Mouse (Mus musculus) urinary bladder, postnatal 25 days (tissue): ENCODE results near the gene Gm27029.
"Not testable (repeated sequence)": the region's sequence is repeated elsewhere in the genome, so short reads cannot be mapped to it uniquely, and the experiment has no call there.

Source experiments
- DNase-seq: peaks from one replicate; pipeline ENCODE4 v3.0.0; 2022; ENCODE audit warnings: low spot score

Gm27029 gene

DNA sequence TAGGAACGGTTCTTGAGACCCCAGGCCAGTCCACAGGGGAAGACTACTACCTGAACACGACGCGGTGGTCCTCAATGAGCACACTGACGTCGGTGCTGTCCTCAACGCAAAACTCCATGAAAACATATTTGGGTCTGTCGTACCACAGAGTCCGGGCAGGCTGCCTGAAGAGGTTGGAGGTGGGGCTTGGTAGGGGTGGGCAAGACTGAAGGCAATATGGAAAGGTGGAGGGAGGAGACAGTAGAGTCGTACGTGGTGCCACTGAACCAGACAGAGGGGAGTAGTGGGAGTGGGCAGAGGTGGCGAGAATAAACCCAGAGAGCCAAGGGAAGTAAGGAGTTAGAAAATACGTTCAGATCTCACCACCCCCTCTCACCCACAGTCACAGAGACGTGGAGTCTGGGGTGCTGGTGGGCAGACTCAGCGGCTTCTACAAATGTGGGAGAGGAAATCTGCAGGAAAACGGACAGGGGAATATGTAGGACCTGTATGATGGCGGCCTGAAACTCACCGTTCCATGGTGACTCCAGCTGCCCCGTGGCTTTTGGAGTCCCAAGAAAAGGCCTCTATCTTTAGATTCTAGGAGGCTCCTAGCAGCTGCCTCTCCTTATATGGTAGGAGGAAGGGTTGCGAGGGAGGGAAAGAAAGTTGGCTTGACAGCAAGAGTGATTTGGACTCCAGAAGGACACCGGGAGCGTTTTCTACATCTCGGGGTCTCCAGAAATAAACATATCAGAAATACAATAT lies at the start of gene Gm27029:
Gene Gm27029, minus strand, starts transcription at position 692 of the 747 bp plus-strand sequence.
- DNase-seq: no peak

DNA sequence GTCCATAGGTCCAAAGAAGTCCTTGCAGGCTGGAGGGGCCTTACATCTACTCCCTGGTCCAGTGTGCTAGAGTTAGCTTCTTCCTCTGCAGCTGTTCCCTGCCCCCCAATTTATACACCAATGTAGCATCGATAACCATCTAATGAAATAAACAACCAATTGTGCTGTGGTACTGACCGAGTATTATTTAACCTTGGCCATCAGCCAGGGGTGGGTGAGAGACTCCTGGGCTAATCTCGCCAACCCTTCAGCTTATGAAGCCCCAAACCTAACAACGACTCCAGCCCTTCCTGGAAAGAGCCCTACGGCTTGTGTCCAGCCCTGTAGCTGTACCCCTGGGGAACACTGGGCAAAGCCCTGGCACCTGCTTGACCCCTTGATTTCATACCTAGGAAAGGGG lies 49.7 kb upstream of the Gm27029 start:
- DNase-seq: no peak

DNA sequence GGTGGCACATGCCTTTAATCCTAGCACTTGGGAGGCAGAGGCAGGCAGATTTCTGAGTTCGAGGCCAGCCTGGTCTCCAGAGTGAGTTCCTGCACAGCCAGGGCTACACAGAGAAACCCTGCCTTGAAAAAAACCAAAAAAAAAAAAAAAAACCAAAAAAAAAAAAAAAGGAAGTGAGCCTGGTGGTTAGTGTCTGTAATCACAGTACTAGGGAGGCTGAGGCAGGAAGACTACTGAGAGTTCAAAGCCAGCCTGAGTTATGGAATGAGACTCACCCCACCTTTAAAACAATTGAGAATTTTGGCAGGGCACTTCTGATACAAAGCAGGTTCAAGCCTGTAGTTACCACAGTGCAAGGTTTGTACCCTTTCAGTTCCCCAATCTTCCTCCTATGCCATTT lies 49.1 kb upstream of the Gm27029 start:
- not testable (repeated sequence) for DNase-seq

DNA sequence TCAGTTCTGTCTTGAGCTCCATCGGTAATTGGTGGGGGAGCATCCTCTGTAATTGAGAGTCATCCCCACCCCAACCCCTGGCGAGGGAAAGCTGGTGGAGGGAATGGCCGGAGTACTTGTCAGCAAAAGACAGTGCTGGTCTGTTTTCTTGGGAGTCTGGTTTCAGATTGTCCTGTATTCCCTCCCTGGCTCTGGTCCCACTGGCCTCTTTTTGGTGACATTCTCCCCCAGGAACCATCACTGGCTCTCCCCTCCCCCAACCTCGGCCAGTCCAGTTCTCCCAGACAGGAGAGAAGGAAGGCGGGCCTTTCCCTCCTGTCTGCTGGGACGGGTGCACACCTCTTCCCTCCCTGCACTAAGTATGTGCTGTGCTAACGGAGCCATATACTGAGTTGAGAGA lies 47.7 kb upstream of the Gm27029 start:
- no peak for DNase-seq

DNA sequence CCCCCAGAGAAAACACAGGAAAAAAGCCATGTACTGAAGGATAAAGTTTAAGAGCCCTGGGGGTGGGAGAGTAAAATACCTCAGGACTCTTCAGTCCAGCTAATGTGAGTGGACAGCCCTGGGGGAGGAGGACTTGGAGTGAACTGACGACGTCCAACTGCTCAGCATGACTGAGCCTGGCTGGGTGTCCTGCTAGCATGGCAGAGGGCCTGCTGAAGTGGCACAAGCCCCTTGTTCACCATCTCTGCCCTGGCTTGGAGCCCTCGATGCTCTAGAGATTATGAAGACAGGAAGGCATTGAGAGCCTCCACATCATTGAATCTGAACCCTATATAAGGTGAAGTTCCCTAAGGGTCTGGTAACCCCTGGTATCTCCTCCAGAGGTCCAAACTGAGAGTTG lies 47.3 kb upstream of the Gm27029 start:
- no peak for DNase-seq

DNA sequence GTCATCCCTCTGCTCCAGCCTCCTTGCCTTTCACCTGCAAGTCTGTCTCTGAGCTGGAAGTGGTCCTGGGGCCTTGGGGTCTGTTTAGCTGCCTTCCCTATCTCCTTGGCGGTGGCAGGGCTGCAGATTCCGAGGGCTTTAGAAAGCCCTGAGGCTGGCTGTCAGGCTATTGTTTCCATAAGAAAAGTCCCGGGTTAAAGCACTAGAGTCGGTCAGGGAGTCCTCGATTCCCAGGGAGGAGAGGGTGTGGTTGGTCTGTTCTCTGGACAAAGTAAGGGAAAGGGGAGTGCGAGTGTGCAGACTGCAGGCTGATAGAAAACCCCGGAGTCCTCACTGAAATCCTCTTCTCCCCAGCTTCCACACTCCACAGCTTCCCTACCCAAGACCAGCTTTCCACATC lies 45.6 kb upstream of the Gm27029 start:
- DNase-seq: no peak

DNA sequence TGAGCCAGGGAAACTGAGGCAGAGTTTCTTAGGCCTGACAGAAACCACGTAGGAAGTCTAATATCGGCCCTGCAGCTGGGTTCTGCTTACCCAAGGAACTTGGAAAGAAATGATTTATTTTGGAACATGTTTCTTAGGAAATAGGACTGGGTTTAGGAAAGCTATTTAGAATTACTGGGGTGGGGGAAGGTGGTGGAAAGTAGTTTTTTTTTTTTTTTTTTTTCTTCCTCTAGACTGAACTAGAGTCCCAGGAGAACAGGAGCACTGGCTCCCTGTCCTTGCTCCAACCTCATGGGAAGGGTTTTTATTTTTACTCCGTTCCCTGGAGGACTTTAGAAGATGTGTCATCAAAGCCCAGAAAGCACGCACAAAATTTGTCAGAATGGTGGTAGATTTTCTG lies 44.6 kb upstream of the Gm27029 start:
- DNase-seq: no peak

DNA sequence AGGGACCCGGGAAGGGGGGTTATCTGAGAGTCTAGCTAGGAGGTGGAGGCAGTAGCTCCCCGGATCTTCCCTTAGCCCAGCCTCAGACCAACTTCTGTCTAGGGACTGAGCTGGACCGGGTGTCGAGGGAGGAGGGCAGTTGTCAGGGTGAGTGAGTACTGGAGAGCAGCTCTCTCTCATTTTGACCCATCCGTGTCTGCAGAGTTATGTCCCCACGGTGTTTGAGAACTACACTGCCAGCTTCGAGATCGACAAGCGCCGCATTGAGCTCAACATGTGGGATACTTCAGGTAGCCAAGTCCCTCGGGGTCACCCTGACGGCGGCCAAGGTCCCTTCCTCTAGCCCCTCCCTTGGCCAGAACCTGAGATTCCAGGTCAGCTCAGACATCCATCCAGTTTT lies 44.1 kb upstream of the Gm27029 start:
- DNase-seq: no peak

DNA sequence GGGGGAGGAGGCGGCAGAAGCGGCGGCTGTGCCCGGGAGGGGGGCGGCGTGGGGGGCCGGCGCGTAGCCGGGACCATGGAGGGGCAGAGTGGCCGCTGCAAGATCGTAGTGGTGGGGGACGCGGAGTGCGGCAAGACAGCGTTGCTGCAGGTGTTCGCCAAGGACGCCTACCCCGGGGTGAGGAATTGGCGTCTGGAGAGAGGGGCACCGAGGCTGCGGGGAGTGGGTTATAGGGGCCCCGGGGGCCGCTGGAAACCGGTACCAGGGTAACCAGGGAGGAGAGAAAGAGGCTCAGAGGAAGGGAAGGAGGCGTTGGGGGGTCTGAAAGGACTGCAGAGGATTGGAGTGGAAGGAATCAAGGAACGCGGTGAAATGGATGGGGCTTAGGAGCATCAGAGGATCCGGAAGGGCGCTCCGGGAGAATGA lies 43.7 kb upstream of the Gm27029 start:
- DNase-seq: no peak

DNA sequence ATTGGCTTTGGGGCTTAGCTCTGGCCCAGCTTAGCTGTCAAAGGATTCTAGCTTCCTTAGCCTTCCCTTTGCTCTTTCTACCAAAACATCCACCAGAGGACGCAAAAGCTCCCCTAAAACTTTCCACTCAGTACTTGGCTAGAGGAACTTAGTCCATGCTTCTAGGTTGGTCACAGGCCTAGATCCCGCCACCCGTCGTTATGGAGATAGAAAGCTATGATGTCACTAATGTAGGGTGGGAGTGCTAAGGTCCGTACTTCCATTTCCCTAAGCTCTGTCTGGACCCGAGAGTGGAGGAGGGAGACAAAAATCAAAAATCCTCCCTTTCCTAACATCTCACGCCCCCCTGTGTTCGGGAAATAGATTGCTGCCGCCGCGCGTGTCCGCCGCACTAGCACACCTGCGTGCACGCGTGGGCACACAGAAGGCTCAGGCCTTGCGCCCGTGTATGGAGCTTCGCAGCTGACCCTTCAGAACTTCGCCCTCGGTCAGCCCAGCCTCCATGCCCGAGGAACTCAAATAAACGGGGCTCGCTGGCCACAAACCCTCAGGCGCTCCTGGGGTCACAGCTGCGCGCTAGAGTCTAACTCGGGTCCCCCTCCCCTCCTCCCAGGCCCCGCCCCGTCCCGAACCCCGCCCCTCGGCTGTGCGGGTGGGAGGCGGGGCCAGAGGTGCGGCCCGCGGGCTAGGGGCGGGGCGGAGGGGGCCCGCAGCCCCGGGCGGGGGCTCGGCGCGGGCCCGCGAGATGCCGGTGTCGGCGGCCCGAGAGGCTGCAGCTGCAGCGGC lies 43.1 kb upstream of the Gm27029 start:
- DNase-seq: peak; percentile 61

DNA sequence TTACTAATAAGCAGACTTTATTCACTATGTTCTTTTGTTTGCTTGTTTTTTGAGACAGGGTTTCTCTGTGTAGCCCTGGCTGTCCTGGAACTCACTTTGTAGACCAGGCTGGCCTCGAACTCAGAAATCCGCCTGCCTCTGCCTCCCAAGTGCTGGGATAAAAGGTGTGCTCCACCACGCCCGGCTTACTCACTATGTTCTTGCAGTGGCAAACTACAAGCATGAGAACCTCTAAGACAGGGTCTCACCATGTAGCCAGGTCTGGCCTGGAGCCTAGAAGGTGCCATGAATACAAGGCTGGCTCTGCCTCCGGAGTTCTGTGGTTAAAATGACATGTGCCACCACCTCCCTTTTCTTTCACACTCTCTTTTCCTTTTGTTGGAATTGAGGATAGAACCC lies 42.0 kb upstream of the Gm27029 start:
- not testable (repeated sequence) for DNase-seq

DNA sequence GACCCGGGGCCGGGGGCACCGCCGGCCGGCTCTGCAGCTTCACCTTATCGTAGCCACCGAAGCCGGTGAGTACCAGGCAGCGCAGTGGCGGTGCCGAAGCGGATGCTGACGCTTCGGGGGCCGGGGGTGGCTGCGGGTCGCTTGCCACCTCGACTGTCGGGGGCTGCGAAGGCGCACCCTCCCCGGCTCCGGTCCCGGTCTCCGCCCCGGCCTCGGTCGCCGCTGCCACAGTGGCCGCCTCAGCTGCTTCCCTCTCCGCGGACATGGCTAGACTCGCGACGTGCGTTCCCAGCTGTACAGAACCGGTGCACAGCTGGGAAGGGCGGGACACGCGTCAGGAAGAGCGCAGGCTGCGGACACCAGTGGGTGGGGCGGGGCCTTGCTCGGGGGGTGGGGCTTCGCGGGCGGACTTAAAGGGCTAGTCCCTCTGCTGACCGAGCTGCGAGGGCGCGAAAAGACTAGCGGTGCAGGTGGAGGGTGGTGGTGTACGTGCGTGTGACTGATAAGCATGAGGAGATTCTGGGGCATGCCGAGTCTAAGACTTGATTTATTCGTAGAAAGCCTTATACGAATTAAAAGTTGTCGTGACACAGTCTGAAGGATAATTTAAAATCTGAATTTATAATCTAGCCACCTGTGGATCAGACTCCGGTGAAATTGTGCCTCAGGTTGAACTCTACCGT lies 41.4 kb upstream of the Gm27029 start, which contains the start of gene Vat1:
Gene Vat1, minus strand, starts transcription at position 362 of the 683 bp plus-strand sequence.
- peak; percentile 72 for DNase-seq

DNA sequence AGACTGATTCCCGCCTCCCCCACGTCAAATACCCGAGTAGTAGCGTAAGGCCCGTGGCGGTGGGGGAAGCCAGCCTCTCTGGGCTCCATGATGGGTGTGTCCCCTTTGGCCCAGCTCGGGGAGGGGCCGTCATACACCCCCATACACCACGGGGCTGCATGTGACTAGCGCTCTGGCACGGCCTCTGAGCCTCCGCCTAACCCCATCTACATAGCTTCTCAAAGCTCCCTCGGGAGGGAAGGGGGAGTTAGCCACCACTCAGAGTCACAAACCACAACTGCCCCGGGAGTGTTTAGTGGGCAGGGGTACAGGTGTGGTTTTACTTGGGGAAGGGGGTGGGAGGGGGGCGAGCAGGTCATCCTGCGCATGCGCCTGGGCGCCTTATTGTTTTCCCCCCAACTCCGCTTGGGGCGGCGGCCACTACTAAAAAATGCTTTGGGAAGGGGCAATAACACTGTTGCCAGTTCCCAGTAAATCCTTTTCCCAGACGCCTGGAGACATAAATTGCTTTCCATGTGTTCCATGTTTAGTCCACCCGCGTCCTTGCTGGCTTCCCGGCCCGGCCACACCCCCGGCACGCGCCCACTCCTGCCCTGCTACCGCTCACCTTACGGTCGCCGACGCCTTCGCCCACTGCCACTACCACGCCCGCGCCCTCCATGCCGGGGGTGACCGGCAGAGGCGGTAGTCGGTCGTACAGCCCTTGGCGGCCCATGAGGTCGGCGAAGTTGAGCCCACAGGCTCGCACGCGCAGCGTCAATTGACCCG lies 40.7 kb upstream of the Gm27029 start:
- peak; percentile 70 for DNase-seq

DNA sequence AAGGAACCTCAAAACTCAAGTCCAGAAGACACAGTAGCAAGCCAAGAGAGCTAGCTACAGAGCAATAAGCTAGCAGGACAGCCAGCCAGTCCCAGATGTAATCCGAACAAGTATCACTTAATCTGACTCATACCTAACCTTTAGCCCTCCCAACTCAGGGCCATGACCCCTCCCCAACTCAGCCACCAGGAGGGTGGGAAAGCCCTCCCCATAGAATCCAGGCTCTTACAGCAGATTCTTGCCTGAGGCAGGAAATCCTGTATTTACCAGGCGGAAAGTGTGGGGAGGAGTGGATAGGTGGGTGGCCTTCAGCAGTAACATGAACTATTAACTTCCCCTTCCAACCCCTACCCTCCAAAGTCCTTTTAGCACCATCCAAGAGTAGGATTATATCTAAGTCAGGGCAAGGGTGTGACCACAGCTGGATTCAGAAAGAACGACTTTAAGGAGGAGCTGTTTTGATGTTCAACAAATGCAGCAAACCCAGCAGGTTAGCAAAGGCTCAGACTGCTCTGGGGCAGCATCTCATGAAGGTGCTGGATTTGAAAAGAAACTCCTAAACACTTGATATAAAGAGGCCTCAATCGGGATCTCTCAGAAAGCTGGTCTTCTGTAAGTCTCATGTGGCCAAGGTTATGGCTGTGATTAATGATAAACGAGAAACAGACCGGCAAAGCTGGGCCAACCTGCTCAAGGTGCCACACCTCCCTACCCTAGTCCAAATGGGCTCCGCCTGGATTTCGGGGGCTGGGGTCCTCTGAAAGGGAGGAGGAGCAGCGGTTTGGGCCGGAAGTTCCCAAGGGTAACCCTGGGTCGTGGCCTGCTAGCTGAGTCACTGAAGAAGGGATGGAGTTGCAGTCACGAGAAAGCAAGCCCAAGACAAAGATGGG lies 39.9 kb upstream of the Gm27029 start, which contains the start of gene Rnd2:
Gene Rnd2, plus strand, starts transcription at position 789 of the 890 bp plus-strand sequence.
- peak; percentile 62 for DNase-seq

DNA sequence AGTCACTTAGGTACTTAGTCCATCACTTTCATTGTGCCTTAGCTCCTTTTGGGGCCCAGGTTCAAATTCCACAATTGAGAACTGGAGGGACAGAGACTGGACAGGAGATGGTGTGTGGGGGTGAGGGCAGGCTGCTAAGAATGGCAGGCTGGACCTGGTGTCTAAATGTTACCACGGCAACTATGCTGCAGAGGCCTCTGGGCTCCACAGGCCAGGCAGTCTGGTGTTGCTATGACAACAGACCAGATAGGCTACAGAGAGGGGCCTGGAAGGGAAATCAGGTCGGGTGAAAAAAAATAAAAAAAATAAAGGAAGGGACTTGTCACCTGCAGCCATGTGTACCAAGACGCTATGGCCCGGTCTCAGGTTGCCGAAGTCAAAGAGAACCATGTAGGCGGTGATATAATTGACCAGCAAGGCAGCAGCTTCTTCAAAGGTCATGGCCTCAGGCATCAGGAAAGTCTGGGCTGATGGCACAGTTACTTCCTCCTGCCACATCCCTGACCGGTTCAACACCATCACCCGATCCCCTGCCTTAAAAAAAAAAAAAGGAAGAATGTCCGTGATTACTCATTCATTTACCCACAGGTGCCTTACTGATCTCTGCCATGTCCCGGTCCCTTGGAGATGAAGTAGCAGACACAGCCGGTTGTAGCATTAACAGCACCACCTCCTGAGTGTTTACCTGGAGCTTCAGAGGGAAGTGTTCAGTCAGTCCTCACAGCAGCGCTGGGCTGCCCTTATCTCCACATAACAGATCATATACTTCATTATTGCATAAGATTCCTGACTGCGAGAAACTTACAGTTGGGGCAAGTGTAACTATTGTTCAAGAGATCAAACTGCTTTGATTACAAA lies 38.2 kb upstream of the Gm27029 start:
- no peak for DNase-seq

DNA sequence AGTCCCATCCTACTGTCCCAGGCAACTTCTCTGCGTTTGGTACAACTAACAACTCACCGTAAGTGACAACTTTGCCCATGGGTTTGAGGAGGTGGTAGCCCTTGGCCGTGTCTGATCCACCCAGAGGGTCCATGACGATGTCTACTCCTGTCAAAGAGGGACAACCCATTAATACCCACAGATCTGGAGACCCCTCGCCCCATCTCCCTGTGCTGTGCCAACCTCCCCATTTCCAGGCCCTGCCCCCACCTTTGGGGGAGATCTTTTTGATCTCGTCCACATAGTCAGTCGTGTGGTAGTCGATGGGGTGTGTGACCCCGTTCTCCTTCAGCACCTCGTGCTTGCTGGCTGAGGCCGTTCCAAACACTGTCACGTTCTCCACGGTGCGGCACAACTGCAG lies 37.5 kb upstream of the Gm27029 start:
- DNase-seq: no peak

DNA sequence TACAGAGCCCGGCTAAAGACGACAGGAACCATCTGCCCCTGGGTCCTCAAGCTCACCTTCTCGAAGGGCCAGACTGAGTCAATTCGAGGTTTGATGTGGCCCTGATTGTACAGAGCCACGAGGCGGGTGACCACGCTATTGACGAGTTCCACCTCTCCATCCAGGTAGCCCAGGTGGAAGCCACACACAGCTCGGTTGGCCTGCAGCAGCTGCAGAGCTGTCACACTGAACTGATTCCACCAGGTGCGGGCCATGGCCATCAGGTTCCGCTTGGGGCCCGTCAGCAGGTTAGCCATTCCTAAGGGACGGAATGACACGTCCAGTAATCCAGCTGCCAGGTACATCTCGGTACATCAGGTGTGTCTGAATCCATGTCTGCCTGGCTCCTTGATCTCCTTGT lies 35.7 kb upstream of the Gm27029 start:
- no peak for DNase-seq

DNA sequence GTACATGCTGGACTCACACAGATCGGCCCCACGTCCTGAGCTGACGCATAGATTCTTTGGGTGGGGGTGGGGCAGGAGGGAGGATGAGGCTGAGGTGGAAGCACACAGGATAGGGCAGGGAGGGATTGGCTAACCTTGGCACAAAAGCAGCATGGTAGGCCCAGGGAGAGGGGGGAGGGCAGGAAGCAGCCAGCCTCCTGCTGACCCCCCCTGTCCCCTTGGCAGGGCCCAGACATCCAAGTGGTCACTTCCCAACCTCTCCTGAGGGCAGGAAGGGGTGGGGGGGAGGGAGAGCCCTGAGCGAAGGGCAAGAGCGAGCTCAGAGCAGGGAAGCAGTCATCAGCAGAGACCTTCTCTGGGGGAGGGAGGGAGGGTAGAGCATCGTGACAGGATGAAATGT lies 35.1 kb upstream of the Gm27029 start:
- DNase-seq: no peak

DNA sequence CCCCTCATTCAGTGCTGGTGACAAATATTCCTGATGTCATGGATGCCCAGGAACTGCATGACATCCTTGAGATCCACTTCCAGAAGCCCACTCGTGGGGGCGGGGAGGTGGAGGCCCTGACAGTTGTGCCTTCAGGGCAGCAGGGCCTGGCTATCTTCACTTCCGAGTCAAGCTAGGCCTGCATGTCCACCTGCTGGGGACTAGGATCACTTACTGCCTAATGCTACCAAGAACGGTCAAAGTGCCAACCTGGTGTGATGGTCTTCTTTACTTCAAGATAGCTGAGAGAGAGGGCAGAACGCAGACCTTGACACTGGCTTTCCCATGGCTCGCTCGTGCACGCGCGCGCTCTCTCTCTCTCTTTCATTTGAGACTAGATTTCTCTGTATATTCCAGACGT lies 33.6 kb upstream of the Gm27029 start:
- DNase-seq: no peak

DNA sequence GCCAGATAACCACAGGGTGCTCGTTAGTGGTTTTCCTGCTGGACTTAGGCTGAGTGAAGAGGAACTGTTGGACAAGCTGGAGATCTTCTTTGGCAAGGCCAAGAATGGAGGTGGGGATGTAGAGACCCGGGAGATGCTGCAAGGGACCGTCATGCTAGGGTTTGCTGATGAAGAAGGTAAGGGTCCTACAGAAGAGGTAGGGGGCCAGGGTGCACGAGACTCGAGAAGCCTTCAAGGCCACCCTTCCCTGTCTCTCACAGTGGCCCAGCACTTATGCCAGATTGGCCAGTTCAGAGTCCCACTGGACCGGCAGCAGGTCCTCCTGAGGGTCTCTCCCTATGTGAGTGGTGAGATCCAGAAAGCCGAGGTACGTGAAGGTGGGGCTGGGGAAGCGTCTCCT lies 33.0 kb upstream of the Gm27029 start:
- no peak for DNase-seq
